Comparison of ENCODE assay signal across 17 mouse cellular contexts in the genomic region with DNA sequence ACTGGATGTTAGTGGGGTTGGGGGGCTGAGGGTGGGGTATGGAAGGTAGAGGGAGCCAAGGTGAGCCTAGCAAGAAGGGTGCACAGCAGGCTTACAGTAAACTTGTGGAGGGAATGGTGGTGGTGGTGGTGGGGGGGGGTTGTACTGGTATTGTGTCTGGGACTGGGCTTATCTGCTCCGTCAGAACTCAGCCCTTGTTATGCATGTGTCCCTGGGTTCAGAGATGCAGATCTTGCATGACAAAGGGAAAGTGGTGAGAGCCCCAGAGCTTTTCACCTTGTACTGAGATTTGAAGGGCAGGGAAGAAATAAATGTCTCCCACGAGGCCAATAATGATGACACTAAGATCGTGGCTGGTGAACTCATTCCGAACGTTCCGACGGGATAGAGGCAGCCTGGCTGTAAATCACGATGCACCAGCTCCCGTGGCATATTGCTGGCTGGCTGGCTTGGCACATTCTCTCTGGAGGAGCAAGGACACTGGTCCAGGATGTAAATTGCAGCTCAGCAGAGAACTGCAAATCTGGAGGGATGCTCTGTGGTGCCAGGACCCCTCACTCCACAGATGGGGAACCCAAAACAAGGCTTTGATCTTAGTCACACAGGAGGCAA.
DNase-seq lines count a peak whose midpoint lies in the region; ATAC-seq and TF ChIP-seq lines count a peak whose summit lies in the region.
"Had no signal": no experiment of that assay in that cellular context is flagged by ENCODE, and none has a peak within 500 bp of the region (broad histone marks: within the 10 kb centered on the region; RNA-seq: fewer than 3 reads in every experiment).

No protein-coding gene starts in this region.

- no peaks in the 10 kb centered on the region; the same call in 1 of the 2 replicates for H3K4me1 ChIP-seq in hindbrain, postnatal 0 days (ENCODE audit: insufficient read depth, low read length)
- no peaks in the 10 kb centered on the region for H3K4me1 ChIP-seq in hindbrain, embryonic 16.5 days (ENCODE audit: control insufficient read depth, insufficient read depth, low read depth, low read length)
- H3K4me1 ChIP-seq: embryonic facial prominence, embryonic 15.5 days; forebrain, embryonic 10.5 days had no signal

- WGBS in hindbrain, postnatal 0 days, result 28% methylated on average over 9 of the region's 9 CpGs
- 14% methylated on average over 9 of the region's 9 CpGs for WGBS in hindbrain, embryonic 16.5 days

- H3K27ac ChIP-seq in hindbrain, postnatal 0 days, result no peak overlapping the region
- H3K27ac ChIP-seq in hindbrain, embryonic 16.5 days (ENCODE audit: low read depth, low read length), result no peak overlapping the region
- H3K27ac ChIP-seq: embryonic facial prominence, embryonic 15.5 days; forebrain, embryonic 10.5 days had no signal

- H3K9me3 ChIP-seq in hindbrain, postnatal 0 days (ENCODE audit: low read length), result no peaks in the 10 kb centered on the region
- H3K9me3 ChIP-seq in hindbrain, embryonic 16.5 days (ENCODE audit: control insufficient read depth, low read length), result no peaks in the 10 kb centered on the region
- H3K9me3 ChIP-seq: embryonic facial prominence, embryonic 15.5 days; forebrain, embryonic 10.5 days had no signal

- no peaks in the 10 kb centered on the region for H3K27me3 ChIP-seq in hindbrain, postnatal 0 days (ENCODE audit: insufficient read depth, low read length)
- no peaks in the 10 kb centered on the region for H3K27me3 ChIP-seq in hindbrain, embryonic 16.5 days (replicated peaks; ENCODE audit: control insufficient read depth, insufficient read depth, low read length)
- H3K27me3 ChIP-seq: embryonic facial prominence, embryonic 15.5 days had no signal

- TF ChIP-seq CTCF in hindbrain, postnatal 0 days (IDR thresholded peaks at IDR 0.05; ENCODE audit: low read depth), result no peak

- H3K9ac ChIP-seq in hindbrain, postnatal 0 days (replicated peaks; ENCODE audit: low read length), result no peak overlapping the region
- no peak overlapping the region for H3K9ac ChIP-seq in hindbrain, embryonic 16.5 days (ENCODE audit: low read depth, low read length)
- H3K9ac ChIP-seq: embryonic facial prominence, embryonic 15.5 days had no signal

- no peak overlapping the region for H3K4me2 ChIP-seq in hindbrain, postnatal 0 days (ENCODE audit: low read depth, low read length)
- H3K4me2 ChIP-seq in hindbrain, embryonic 16.5 days (ENCODE audit: low read length), result no peak overlapping the region
- H3K4me2 ChIP-seq: embryonic facial prominence, embryonic 15.5 days; heart, embryonic 11.5 days had no signal

- H3K4me3 ChIP-seq in hindbrain, postnatal 0 days (ENCODE audit: low read length), result no peak overlapping the region
- H3K4me3 ChIP-seq in hindbrain, embryonic 16.5 days (ENCODE audit: low read length), result no peak overlapping the region
- H3K4me3 ChIP-seq: embryonic facial prominence, embryonic 15.5 days; forebrain, embryonic 10.5 days had no signal

- H3K36me3 ChIP-seq in hindbrain, postnatal 0 days (ENCODE audit: insufficient read depth, low read length), result no peaks in the 10 kb centered on the region
- no peaks in the 10 kb centered on the region for H3K36me3 ChIP-seq in hindbrain, embryonic 16.5 days (ENCODE audit: control insufficient read depth, insufficient read depth, low read length)
- H3K36me3 ChIP-seq: embryonic facial prominence, embryonic 15.5 days; forebrain, embryonic 10.5 days had no signal

- DNase-seq in cerebellum, postnatal 10 days, result peak; percentile 64
- no peak for DNase-seq in cerebellum, adult 8-10 months
- DNase-seq in hindbrain, postnatal 0 days (ENCODE audit: low spot score), result peak; percentile 23
- peak; percentile 90 for DNase-seq in ZHBTc4 (ENCODE audit: low read depth, low spot score)
- DNase-seq in brain, adult 2 months (ENCODE audit: low read depth, low spot score), result peak; percentile 25
- no peak for DNase-seq in layer of hippocampus, adult 9-10 months (ENCODE audit: low spot score)
- DNase-seq in urinary bladder, postnatal 25 days (ENCODE audit: low spot score), result no peak
- DNase-seq: cerebellum, adult 11 months; heart, postnatal 14 days; lung, adult 18-20 months; thymus, postnatal 25 days had no signal

- no peak for ATAC-seq in hindbrain, postnatal 0 days
- ATAC-seq in hindbrain, embryonic 16.5 days, result no peak
- ATAC-seq: CD4-positive, CD25-positive, alpha-beta regulatory T cell, adult 4 months; inflammation-experienced regulatory T-cells, adult 6 months had no signal

Comparison
In these comparisons a context has a peak if more than half of its experiments do, and no peak if none do; other contexts are left out.
1. DNase-seq: peak in cerebellum, postnatal 10 days (2 of 2), hindbrain, postnatal 0 days (single experiment), ZHBTc4 (single experiment) and brain, adult 2 months (single experiment); none in cerebellum, adult 8-10 months (single experiment), layer of hippocampus, adult 9-10 months (single experiment) and urinary bladder, postnatal 25 days (single experiment).